Mouse (Mus musculus) forebrain, embryonic 13.5 days (tissue): ENCODE data around the gene 1110051M20Rik. TPM values are rescaled to one million over a fixed set of nuclear protein-coding genes. Genes with fewer than 3 reads are reported as not detected.
A peak's percentile ranks its signal among the peaks of the same experiment; 100 is the strongest.

Experiments
- ATAC-seq: fragments of 200-750 bp; cut with Nextera tagmentation; 2 replicates; pipeline ENCODE4 v1.8.0; 2017
- H3K27ac ChIP-seq: fragments of 300-500 bp; sonication (generic); 2 replicates; pipeline ENCODE4 v1.5.1; 2015; ENCODE audit warnings: inconsistent platforms, mild to moderate bottlenecking, moderate library complexity
- H3K27me3 ChIP-seq: fragments of 300-500 bp; sonication (generic); 2 replicates; pipeline ENCODE4 v1.6.1; 2015; ENCODE audit warnings: mild to moderate bottlenecking, inconsistent platforms
- H3K36me3 ChIP-seq: fragments of 300-500 bp; sonication (generic); 2 replicates; pipeline ENCODE4 v1.6.1; 2015; ENCODE audit warnings: mild to moderate bottlenecking, inconsistent platforms; ENCODE audit not compliant: poor library complexity, severe bottlenecking
- H3K4me1 ChIP-seq: fragments of 300-500 bp; sonication (generic); 2 replicates; pipeline ENCODE4 v1.6.1; 2015; ENCODE audit warnings: inconsistent platforms
- H3K4me2 ChIP-seq: fragments of 300-500 bp; sonication (generic); 2 replicates; pipeline ENCODE4 v1.6.1; 2015; ENCODE audit warnings: inconsistent platforms, mild to moderate bottlenecking, moderate library complexity
- H3K4me3 ChIP-seq: fragments of 300-500 bp; sonication (generic); 2 replicates; pipeline ENCODE4 v1.5.1; 2015; ENCODE audit warnings: mild to moderate bottlenecking, inconsistent platforms
- H3K9ac ChIP-seq: fragments of 300-500 bp; sonication (generic); 2 replicates; pipeline ENCODE4 v1.6.1; 2015; ENCODE audit warnings: mild to moderate bottlenecking, inconsistent platforms
- H3K9me3 ChIP-seq: fragments of 300-500 bp; sonication (generic); replicated peaks from 2 replicates; pipeline ENCODE4 v1.6.1; 2016; ENCODE audit warnings: inconsistent platforms
- WGBS: fragments of 180-500 bp; shearing (Covaris S2); methylation state at CpG from one replicate; pipeline ENCODE4 v1.1.7; 2015; 5-methylcytosine and 5-hydroxymethylcytosine counted together
- polyA plus RNA-seq: library from polyadenylated mRNA; unstranded; fragments of >200 nt; fragmentation: Nextera tagmentation; extraction: Ambion mirVana; gene quantifications from 2 replicates; pipeline ENCODE4 v1.2.1, GENCODE M21; 2015

1110051M20Rik gene
- polyA plus RNA-seq, 1 experiment from 2014 or later = 137 TPM

DNA sequence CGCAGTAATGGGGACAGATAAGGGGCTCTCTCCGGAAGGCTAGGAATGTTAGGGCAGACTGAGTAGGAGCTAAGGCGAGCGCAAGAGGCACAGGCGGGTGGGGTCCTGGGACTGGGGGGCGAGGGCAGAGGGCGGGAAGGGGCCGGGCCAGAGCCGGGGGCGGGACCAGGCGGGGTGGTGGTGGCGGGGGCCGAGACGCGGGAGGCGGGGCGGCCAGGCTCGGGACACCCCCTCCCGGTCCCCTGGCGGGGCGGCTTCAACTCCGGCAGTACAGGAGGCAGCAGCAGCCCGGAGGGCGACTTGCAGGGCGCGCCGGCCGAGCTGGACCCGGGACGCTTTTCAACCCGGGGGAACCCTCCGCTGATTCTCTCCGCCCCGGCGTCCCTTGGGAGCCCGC is 12.8 kb upstream of the 1110051M20Rik start, which contains the start of gene Lrp4:
TSS of gene Lrp4 (plus strand) at position 253 of the 397 bp plus-strand sequence.
- Histone ChIP-seq H3K9me3 (peaks cover 5% of the 10 kb centered on the region), H3K36me3 (peaks cover 5% of the 10 kb centered on the region; the same call in 1 of the 2 replicates), H3K27me3 (peaks cover 12% of the 10 kb centered on the region; the same call in 1 of the 2 replicates), H3K4me3 (peak within 1 kb of the TSS; percentile 75), H3K4me2 (peak within 1 kb of the TSS; percentile 90), H3K4me1 (peaks cover 51% of the 10 kb centered on the region), H3K27ac (peak within 1 kb of the TSS; percentile 87), H3K9ac (peak within 1 kb of the TSS; percentile 89)
- peak; percentile 65 for ATAC-seq
- WGBS = under 1% methylated on average over 15 of the region's 36 CpGs

DNA sequence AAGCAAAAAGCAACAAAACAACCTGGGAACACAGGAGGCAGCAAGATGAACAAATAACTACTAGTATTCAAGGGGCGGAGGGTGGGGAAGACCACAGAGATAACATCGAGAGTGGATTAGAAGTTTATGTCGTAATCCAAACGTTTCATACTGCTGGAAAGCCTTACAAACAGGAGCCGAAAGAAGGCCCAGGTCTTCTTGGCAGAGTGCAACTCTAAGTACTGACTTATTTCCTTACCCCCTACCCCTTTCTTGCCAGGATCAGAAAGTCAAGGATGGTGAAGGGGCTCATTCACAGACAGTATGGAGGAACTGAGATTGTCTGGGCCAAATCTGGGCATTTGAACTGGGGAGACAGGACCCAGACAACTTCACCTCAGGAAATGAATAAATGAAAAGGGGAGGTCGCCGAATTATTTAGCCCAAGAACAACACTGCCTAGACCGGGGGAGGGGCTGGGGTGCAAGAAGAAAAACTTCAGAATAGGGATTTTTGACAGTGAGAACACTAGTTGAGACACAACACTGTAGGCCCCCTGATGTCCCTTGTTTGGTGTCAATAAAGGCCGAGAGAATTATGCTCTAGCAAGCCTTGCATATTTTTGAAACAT is 12.1 kb upstream of the 1110051M20Rik start:
- 40% methylated on average over 9 of the region's 9 CpGs for WGBS
- peaks cover 12% of the 10 kb centered on the region; the same call in 1 of the 2 replicates for H3K27me3 ChIP-seq
- peak overlapping the region; percentile 75 for H3K4me3 ChIP-seq
- H3K9ac ChIP-seq = peak overlapping the region; percentile 89; the same call in 1 of the 2 replicates
- peak overlapping the region; percentile 90 for H3K4me2 ChIP-seq
- H3K4me1 ChIP-seq = peaks cover 44% of the 10 kb centered on the region
- peaks cover 5% of the 10 kb centered on the region for H3K9me3 ChIP-seq
- peak overlapping the region; percentile 87; the same call in 1 of the 2 replicates for H3K27ac ChIP-seq
- no peak for ATAC-seq
- peaks cover 5% of the 10 kb centered on the region; the same call in 1 of the 2 replicates for H3K36me3 ChIP-seq

DNA sequence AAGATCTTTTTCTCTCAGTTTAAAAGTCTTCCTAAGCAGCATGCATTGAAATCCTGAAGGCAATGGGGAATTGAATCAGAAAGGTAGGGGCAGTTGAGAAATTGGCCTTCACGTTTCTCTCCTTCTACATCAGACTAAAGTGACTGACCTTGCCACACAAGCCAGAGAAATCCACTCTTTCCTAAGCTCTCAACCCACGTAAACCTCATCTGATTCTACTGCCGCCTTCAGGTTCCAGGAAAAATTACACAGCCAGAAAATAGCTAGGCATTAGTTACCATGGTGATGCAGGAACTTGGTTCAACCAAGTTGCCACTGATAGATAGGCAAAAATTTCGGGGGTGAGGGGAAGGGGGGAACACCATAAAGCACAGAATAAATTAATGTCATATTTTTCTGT is 11.3 kb upstream of the 1110051M20Rik start:
- 0 out of 2 replicates have a peak, but pooled peaks have one; percentile 11 for ATAC-seq

DNA sequence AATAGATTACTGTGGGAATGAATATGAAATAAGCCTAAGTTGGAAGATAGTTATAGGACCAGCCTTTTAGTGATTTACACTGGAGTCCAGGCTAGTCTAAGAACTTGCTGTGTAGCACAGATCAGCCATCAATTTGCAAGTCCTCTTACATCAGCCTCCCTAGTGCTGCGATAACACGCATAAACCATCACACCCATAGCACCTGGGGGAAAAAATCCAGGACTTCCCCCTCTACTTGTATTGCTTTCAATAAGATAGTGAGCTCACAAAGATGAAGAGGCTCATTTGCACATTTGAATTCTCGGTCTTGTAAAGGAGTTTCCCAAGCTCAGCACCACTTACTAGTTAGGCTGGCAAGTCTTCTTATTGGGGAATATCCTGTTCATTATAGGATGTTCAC is 9.9 kb upstream of the 1110051M20Rik start:
- no peak for ATAC-seq
- no peaks in the 10 kb centered on the region for H3K9me3 ChIP-seq
- WGBS = 86% methylated on average over 3 of the region's 3 CpGs
- no peak overlapping the region for H3K27ac ChIP-seq
- peaks cover 7% of the 10 kb centered on the region; the same call in 1 of the 2 replicates for H3K27me3 ChIP-seq
- H3K4me2 ChIP-seq = no peak overlapping the region
- H3K4me3 ChIP-seq = no peak overlapping the region
- no peaks in the 10 kb centered on the region for H3K36me3 ChIP-seq
- H3K4me1 ChIP-seq = peaks cover 29% of the 10 kb centered on the region
- no peak overlapping the region for H3K9ac ChIP-seq

More for the DNA sequence above, 11.3 kb upstream of the 1110051M20Rik start:
- H3K9me3 ChIP-seq = peaks cover 5% of the 10 kb centered on the region
- peaks cover 5% of the 10 kb centered on the region; the same call in 1 of the 2 replicates for H3K36me3 ChIP-seq
- no peak overlapping the region for H3K27ac ChIP-seq
- no peak overlapping the region for H3K9ac ChIP-seq
- no peak overlapping the region for H3K4me2 ChIP-seq
- no peak overlapping the region for H3K4me3 ChIP-seq
- peaks cover 37% of the 10 kb centered on the region for H3K4me1 ChIP-seq
- peaks cover 12% of the 10 kb centered on the region; the same call in 1 of the 2 replicates for H3K27me3 ChIP-seq
- 4% methylated on average over 4 of the region's 4 CpGs for WGBS

DNA sequence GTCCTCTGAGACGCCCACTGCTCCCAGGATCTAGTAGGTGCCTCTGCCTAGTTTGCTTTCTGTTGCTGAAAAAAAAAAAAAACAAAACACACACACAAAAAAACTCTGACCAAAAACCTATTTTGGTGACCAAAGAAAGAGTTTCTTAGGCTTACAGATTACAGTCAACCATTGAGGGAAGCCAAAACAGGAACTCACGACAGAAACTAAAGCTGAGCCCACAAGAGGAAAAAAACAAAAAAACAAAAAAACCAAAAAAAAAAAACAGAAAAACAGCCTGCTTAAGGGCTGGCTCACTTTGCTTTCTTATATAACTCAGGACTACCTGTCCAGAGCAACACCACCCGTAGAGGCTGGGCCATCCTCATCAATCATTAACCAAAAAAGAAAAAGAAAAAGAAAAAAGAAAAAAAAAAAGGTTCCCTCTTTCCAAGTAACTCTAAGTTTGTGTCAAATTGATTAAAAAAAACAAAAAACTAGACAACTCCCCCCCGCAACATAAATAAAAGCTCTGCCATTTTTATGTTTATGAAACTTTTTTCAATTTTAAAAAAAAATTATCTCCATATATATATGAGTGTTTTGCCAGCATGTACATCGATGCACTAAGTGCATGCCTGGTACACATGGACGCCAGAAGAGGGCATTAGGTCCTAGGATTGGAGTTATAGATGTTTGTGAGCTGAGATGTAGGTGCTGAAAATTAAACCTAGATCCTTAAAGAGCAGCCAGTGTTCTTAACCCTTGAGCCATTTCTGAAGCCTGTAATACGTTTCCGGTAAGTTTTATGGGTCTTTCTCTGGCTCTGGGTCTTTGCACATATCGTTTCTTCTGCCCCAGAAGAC is 8.9 kb upstream of the 1110051M20Rik start:
- Histone ChIP-seq H3K4me2 (no peak overlapping the region), H3K27ac (no peak overlapping the region), H3K4me3 (no peak overlapping the region), H3K9ac (no peak overlapping the region), H3K27me3 (peaks cover 5% of the 10 kb centered on the region; the same call in 1 of the 2 replicates), H3K9me3 (no peaks in the 10 kb centered on the region), H3K36me3 (no peaks in the 10 kb centered on the region), H3K4me1 (peaks cover 19% of the 10 kb centered on the region)
- no peak for ATAC-seq
- WGBS = 82% methylated on average over 9 of the region's 9 CpGs

DNA sequence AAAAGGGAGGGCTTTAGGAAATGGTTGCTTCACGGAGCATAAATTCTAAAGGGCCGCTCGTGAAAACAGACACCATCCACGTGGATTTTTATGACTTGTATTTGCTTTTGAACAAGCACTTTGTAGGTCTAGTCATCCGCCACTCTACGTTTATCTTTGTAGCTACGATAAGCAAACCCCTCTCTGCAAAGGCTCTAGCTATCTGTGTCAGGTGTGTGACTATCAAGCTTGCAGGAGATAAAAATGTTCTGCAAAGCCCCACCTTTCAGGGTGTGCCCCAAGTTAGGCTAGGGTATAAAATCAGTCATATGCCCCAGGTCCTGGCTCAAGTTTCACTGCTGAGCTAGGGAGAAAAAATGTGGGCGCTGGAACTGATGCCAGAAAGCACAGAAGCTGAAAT is 8.2 kb upstream of the 1110051M20Rik start:
- ATAC-seq = no peak

DNA sequence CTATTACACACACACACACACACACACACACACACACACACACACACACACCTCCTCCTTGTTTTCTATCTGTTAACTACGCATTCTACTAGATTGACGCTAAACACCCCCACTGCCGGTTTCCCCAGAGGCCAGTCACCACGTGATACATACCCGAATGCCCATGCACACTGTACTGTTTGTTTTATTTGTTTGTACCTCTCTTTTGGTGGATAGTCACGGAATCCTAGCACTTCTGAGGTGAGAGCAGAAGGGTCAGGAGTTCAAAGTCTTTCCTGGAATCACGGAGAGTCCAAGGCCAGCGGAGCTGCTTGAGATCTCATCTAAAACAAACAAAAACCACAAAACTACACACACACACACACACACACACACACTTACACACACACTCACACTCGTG is 5.8 kb upstream of the 1110051M20Rik start:
- Histone ChIP-seq H3K4me1 (0 out of 2 replicates have a peak, but pooled peaks cover 3% of the 10 kb centered on the region), H3K9ac (no peak overlapping the region), H3K27ac (no peak overlapping the region), H3K4me3 (no peak overlapping the region), H3K4me2 (no peak overlapping the region), H3K27me3 (peaks cover 5% of the 10 kb centered on the region; the same call in 1 of the 2 replicates), H3K36me3 (no peaks in the 10 kb centered on the region), H3K9me3 (no peaks in the 10 kb centered on the region)
- WGBS = 76% methylated on average over 9 of the region's 9 CpGs
- no peak for ATAC-seq

More for the DNA sequence above, 8.2 kb upstream of the 1110051M20Rik start:
- no peak overlapping the region for H3K4me2 ChIP-seq
- H3K27me3 ChIP-seq = peaks cover 5% of the 10 kb centered on the region; the same call in 1 of the 2 replicates
- WGBS = 74% methylated on average over 8 of the region's 8 CpGs
- no peaks in the 10 kb centered on the region for H3K9me3 ChIP-seq
- no peak overlapping the region for H3K27ac ChIP-seq
- H3K4me1 ChIP-seq = peaks cover 15% of the 10 kb centered on the region; the same call in 1 of the 2 replicates
- H3K36me3 ChIP-seq = no peaks in the 10 kb centered on the region
- H3K4me3 ChIP-seq = no peak overlapping the region
- H3K9ac ChIP-seq = no peak overlapping the region

DNA sequence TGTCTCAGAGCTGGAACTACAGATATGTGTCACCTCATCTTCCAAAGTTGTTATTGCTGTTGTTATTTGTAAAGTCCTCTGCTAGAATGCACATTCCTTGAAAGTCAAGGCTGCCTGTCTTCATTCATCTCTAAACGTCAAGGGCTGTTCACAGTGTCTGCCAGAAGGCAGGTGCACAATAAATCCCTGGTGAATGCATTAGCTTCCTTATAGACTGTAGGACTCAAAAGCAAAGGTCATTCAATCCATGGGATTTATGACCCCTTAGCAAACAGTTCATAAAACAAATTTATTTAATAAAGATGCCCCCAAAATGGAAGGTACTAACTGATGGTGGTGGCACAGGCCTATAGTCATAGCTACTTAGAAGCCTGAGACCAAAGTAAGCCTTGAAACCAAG is 5.2 kb upstream of the 1110051M20Rik start:
- no peak overlapping the region for H3K9ac ChIP-seq
- H3K4me1 ChIP-seq = no peaks in the 10 kb centered on the region
- WGBS = 52% methylated on average over 1 of the region's 1 CpGs
- no peaks in the 10 kb centered on the region for H3K36me3 ChIP-seq
- no peak overlapping the region for H3K4me3 ChIP-seq
- no peaks in the 10 kb centered on the region for H3K9me3 ChIP-seq
- H3K4me2 ChIP-seq = no peak overlapping the region
- ATAC-seq = no peak
- H3K27me3 ChIP-seq = peaks cover 4% of the 10 kb centered on the region; the same call in 1 of the 2 replicates
- H3K27ac ChIP-seq = no peak overlapping the region

DNA sequence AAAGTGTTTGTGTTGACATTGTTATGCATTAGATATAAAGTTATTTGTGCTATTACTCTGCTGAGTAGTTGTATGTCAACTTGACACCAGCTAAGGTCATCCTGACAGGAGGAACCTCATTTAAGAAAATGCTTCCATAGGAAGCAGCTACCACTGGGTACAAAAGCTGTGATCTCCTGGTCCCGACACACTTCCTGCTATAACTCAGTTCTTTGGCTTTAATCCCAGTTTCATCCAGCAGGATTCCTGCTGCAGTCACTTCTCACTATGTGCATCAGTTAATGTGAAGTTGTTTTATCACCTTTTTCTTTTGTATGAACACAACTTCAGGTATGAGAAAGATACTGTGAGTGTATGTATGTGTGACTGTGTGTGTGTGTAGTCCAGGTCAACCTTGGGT is 2.3 kb downstream of the 1110051M20Rik start:
- ATAC-seq = no peak
- Histone ChIP-seq H3K36me3 (no peaks in the 10 kb centered on the region), H3K4me3 (no peak overlapping the region), H3K9me3 (no peaks in the 10 kb centered on the region), H3K27me3 (no peaks in the 10 kb centered on the region), H3K4me2 (no peak overlapping the region), H3K9ac (no peak overlapping the region), H3K27ac (no peak overlapping the region), H3K4me1 (peaks cover 40% of the 10 kb centered on the region)
- 81% methylated on average over 1 of the region's 1 CpGs for WGBS

DNA sequence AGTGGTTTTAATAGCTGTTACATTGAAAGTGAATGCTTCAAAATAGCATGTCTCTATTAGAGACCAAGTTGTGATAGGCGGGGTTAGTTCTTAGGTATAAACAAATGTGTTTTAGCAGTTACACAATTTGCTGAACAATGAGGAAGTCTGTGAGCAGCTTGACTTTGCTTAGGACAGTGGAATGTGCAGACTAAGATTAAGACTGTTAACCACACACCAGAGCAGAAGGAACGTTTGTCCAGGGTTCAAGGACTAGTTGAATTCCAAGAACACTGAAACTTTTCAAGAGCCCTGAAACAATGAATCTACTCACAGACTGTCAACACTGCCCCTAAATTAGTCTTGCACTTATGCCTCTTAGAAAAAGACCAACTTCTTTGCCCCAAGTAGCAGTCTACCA is 2.8 kb downstream of the 1110051M20Rik start:
- Histone ChIP-seq H3K4me2 (no peak overlapping the region), H3K4me1 (peaks cover 45% of the 10 kb centered on the region), H3K27me3 (no peaks in the 10 kb centered on the region), H3K27ac (no peak overlapping the region), H3K9ac (no peak overlapping the region), H3K9me3 (no peaks in the 10 kb centered on the region), H3K4me3 (no peak overlapping the region), H3K36me3 (no peaks in the 10 kb centered on the region)
- ATAC-seq = no peak
- WGBS = 61% methylated on average over 2 of the region's 2 CpGs

DNA sequence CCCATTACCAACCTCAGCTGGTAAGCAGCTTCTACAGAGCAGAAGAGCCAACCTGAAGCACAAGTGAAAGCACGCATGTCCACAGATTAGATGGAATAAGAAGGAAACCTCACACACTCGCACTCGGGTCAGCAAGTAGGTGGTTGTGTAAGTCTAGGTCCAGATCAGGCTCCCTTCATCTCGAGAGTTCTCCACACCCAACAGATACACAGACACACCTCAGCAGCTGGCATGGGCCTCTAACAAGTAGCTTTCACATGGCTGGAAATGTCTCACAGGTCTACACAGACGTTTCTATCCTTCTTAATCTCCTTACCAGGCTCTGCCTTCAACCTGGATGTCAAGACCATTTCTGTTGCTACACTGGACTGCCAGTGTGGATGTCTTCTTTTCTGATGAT is 3.8 kb downstream of the 1110051M20Rik start:
- Histone ChIP-seq H3K4me3 (no peak overlapping the region), H3K9ac (no peak overlapping the region), H3K27ac (no peak overlapping the region), H3K36me3 (no peaks in the 10 kb centered on the region), H3K4me2 (no peak overlapping the region), H3K27me3 (no peaks in the 10 kb centered on the region), H3K9me3 (no peaks in the 10 kb centered on the region), H3K4me1 (peaks cover 48% of the 10 kb centered on the region)
- ATAC-seq = no peak
- 88% methylated on average over 5 of the region's 5 CpGs for WGBS

DNA sequence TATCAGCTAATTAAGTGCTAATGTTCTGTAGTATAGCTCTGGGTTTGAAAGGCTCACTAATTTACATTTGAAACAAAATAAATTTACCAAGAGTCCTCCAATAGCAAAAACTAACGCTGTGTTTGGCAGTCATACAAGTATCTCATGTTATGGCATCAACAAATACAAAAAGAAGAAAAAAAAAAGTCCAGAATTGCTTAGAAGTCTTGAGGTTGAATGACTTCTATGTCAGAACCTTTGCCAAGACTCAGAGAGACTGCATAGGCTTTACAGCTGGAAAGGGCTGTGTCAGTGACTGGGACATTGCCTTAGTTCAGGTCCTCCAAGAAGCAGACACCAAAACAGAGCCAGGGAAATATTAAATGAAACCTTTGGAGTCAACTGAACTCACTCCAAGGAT is 4.6 kb downstream of the 1110051M20Rik start:
- Histone ChIP-seq H3K27ac (no peak overlapping the region), H3K4me1 (peaks cover 48% of the 10 kb centered on the region), H3K27me3 (no peaks in the 10 kb centered on the region), H3K36me3 (no peaks in the 10 kb centered on the region), H3K4me2 (no peak overlapping the region), H3K9me3 (no peaks in the 10 kb centered on the region), H3K4me3 (no peak overlapping the region), H3K9ac (no peak overlapping the region)
- ATAC-seq = no peak
- WGBS = 36% methylated on average over 1 of the region's 1 CpGs
